ENCODE assay signal across 9 mouse cellular contexts in the genomic region with DNA sequence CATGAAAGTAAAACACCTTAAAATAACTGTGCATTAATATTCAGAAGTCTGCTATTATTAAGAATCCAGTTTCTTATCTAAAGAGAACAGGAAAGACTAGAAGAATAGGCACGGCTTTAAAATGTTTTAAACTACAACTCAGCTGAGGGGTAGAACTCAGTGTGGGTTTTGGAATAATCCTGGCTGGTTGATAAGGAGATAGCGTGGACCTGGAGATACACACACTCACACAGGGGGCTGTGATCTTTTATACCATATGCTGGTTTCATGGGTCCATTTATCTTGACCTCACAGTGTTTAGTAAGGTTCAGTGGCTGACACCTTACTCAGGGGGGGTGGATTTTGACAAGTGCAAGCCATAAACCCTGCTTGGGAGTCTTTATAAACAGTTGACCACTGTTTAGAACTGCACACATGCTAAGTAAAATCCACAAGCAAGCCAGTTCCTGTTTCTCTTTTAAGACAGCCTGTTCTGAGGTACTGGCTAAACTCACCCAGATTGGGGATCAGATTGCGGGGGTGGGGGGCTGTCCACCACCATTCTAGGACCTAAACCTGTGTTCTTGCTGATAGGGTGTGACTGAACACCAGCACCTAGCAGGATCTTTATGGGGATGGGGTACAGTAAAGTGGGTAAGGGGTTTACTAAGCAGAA. TPM values are rescaled to one million over a fixed set of nuclear protein-coding genes. Genes with fewer than 3 reads are reported as not detected.
DNase-seq lines count a peak whose midpoint lies in the region; ATAC-seq and TF ChIP-seq lines count a peak whose summit lies in the region.
"Had no signal": no experiment of that assay in that cellular context is flagged by ENCODE, and none has a peak within 500 bp of the region (broad histone marks: within the 10 kb centered on the region; RNA-seq: fewer than 3 reads in every experiment).

No protein-coding gene starts in this region.

- no peak for DNase-seq in heart, embryonic 10.5 days (ENCODE audit: low spot score)
- no peak for DNase-seq in heart, adult 8-10 months (ENCODE audit: low spot score)
- DNase-seq in CH12.LX (ENCODE audit: extremely low read depth) (no peak), adipocyte (ENCODE audit: low spot score) (no peak)
- DNase-seq in heart, postnatal 0 days (ENCODE audit: low spot score) = no peak
- DNase-seq in left cerebral cortex, adult 11 months (ENCODE audit: low spot score) = no peak
- no peak for DNase-seq in left cerebral cortex, postnatal 14 days (ENCODE audit: low spot score in 2 of 2)

- H3K4me2 ChIP-seq in CH12.LX (ENCODE audit: insufficient read depth, low read depth, poor library complexity, severe bottlenecking) = peak overlapping the region; percentile 86
- H3K4me2 ChIP-seq in heart, postnatal 0 days (ENCODE audit: low read depth, low read length) = peak overlapping the region; percentile 93

- no peak for TF ChIP-seq RAD21 in CH12.LX (IDR thresholded peaks at IDR 0.05; ENCODE audit: low read depth, low read length)

- peak overlapping the region; percentile 93 for H3K27ac ChIP-seq in heart, embryonic 10.5 days
- no peak overlapping the region for H3K27ac ChIP-seq in CH12.LX (ENCODE audit: insufficient read depth, low read depth)
- peak overlapping the region; percentile 85 for H3K27ac ChIP-seq in heart, postnatal 0 days (ENCODE audit: low read depth)

- peaks cover 10% of the 10 kb centered on the region; the same call in 1 of the 2 replicates for H3K4me1 ChIP-seq in heart, embryonic 10.5 days
- H3K4me1 ChIP-seq in CH12.LX (ENCODE audit: control insufficient read depth in 1 of 2, insufficient read depth in 2 of 2) = peaks cover 8 to 51% of the 10 kb centered on the region in 2 experiments
- peaks cover 7% of the 10 kb centered on the region for H3K4me1 ChIP-seq in heart, postnatal 0 days (ENCODE audit: control insufficient read depth, insufficient read depth)

- dilution Hi-C loops in CH12.LX (cut with MboI; ENCODE audit: extremely low pct_ligation_motif_present, extremely low pct_unique_long_range_greater_than_20kb, low sequenced_read_pairs) = no loop called here

- TF ChIP-seq EP300 in CH12.LX (IDR thresholded peaks at IDR 0.05; ENCODE audit: low read length) = no peak
- no peak for TF ChIP-seq EP300 in heart, postnatal 0 days (IDR thresholded peaks at IDR 0.05; ENCODE audit: low read depth)

- in situ Hi-C loops in CH12.LX (cut with MboI; ENCODE audit: low pct_ligation_motif_present, low pct_unique_long_range_greater_than_20kb, low sequenced_read_pairs) = no loop called here

- TF ChIP-seq CTCF in CH12.LX (conservative IDR thresholded peaks at IDR 0.05 in 1 of 2, IDR thresholded peaks at IDR 0.05 in 1 of 2; ENCODE audit: low read depth in 2 of 2, low read length in 2 of 2) = no peak
- no peak for TF ChIP-seq CTCF in heart, postnatal 0 days (IDR thresholded peaks at IDR 0.05; ENCODE audit: low read depth)

- intact Hi-C loops in left cerebral cortex, postnatal 14 days (cut with DNase I) = loop anchor here (2.0 kb wide), 1 partner anchor 67 kb away; the partner anchor contains the start of gene Ddi2

- no peak for ATAC-seq in heart, postnatal 0 days (ENCODE audit: insufficient read depth, low read depth)
- 0 out of 2 replicates have a peak, but pooled peaks have one; percentile 4 for ATAC-seq in megakaryocyte progenitor cell, adult 5-6 weeks (replicated peaks; ENCODE audit: poor library complexity)

- no peaks in the 10 kb centered on the region for H3K27me3 ChIP-seq in heart, embryonic 10.5 days (ENCODE audit: insufficient read depth, poor library complexity, severe bottlenecking)
- no peaks in the 10 kb centered on the region for H3K27me3 ChIP-seq in CH12.LX (replicated peaks)
- H3K27me3 ChIP-seq in heart, postnatal 0 days (ENCODE audit: control insufficient read depth, insufficient read depth, low read length) = no peaks in the 10 kb centered on the region

- H3K4me3 ChIP-seq in heart, embryonic 10.5 days = peak overlapping the region; percentile 87
- H3K4me3 ChIP-seq in CH12.LX (replicated peaks in 1 of 3; ENCODE audit: low read depth in 2 of 3, low read length in 2 of 3, poor library complexity in 1 of 3) = peak overlapping the region; percentile 70 to 81 (median 71)
- peak overlapping the region; percentile 99 for H3K4me3 ChIP-seq in heart, postnatal 0 days (ENCODE audit: low read depth, low read length)

- H3K9ac ChIP-seq in CH12.LX (ENCODE audit: insufficient read depth, low read depth) = peak overlapping the region; percentile 78
- H3K9ac ChIP-seq in heart, postnatal 0 days (replicated peaks; ENCODE audit: low read depth, low read length) = peak overlapping the region; percentile 93

- H3K9me3 ChIP-seq in heart, embryonic 10.5 days = no peaks in the 10 kb centered on the region
- no peaks in the 10 kb centered on the region for H3K9me3 ChIP-seq in CH12.LX (replicated peaks; ENCODE audit: low read length)
- no peaks in the 10 kb centered on the region for H3K9me3 ChIP-seq in heart, postnatal 0 days (replicated peaks; ENCODE audit: control insufficient read depth, low read length)

- TF ChIP-seq POLR2A in CH12.LX (IDR thresholded peaks at IDR 0.05; ENCODE audit: low read depth, low read length) = no peak

- 42% methylated on average over 3 of the region's 3 CpGs for WGBS in heart, embryonic 10.5 days
- 41% methylated on average over 3 of the region's 3 CpGs for WGBS in heart, postnatal 0 days

- H3K36me3 ChIP-seq in heart, embryonic 10.5 days = peaks cover 33% of the 10 kb centered on the region
- peaks cover 13 to 26% of the 10 kb centered on the region in 2 experiments for H3K36me3 ChIP-seq in CH12.LX (replicated peaks in 1 of 2; ENCODE audit: control insufficient read depth in 1 of 2, insufficient read depth in 1 of 2, low read length in 1 of 2)
- peaks cover 24% of the 10 kb centered on the region for H3K36me3 ChIP-seq in heart, postnatal 0 days (replicated peaks; ENCODE audit: control insufficient read depth, insufficient read depth, low read length)

- no peaks in the 10 kb centered on the region for H3K79me2 ChIP-seq in CH12.LX (replicated peaks; ENCODE audit: control insufficient read depth, extremely low read depth, insufficient read depth, poor library complexity, severe bottlenecking)

RNA-seq across cellular contexts. Expression of gene Dnajc16, which starts 1.0 kb away (rescaled TPM):
- 5.0 and 5.4 TPM in 2 replicates for polyA plus RNA-seq in heart, embryonic 10.5 days (2016; fragmentation: Nextera tagmentation; extraction: Ambion mirVana)
- 10 to 100 TPM; 23.2 to 28.7 (median 25.0) TPM for total RNA-seq in heart, adult 8-10 months (2022)
- total RNA-seq in CH12.LX (2012; rRNA removed) = 3.9 and 5.9 TPM in 2 replicates
- 3.1 and 3.8 TPM in 2 replicates for total RNA-seq in CH12.LX (2014; rRNA removed)
- 6.7 and 7.4 TPM in 2 replicates for polyA plus RNA-seq in CH12.LX (2012; ENCODE audit: insufficient read length, low read depth)
- 10.2 and 12.3 TPM in 2 replicates for total RNA-seq in heart, postnatal 0 days (2014; rRNA removed; ENCODE audit: low replicate concordance)
- 3.7 and 4.5 TPM in 2 replicates for polyA plus RNA-seq in heart, postnatal 0 days (2015; fragmentation: Nextera tagmentation; extraction: Ambion mirVana)
- total RNA-seq in megakaryocyte progenitor cell, adult 5-6 weeks (2015) = 4.8 and 6.5 TPM in 2 replicates
- total RNA-seq in megakaryocyte progenitor cell, adult 5-6 weeks (2017) = 5.9 and 6.4 TPM in 2 replicates
- total RNA-seq in left cerebral cortex, postnatal 14 days (2021) = 10 to 100 TPM; 30.5 to 30.7 TPM

RNA-seq across cellular contexts. Expression of gene Casp9, which starts 3.7 kb away (rescaled TPM):
- polyA plus RNA-seq in heart, embryonic 10.5 days (2016; fragmentation: Nextera tagmentation; extraction: Ambion mirVana) = 21.4 and 22.5 TPM in 2 replicates
- total RNA-seq in heart, adult 8-10 months (2022) = 10 to 100 TPM in 2 of 4 experiments, 1 to 10 TPM in 2; 7.9 to 10.7 (median 10.0) TPM
- 11.3 and 15.3 TPM in 2 replicates for total RNA-seq in CH12.LX (2012; rRNA removed)
- total RNA-seq in CH12.LX (2014; rRNA removed) = 3.7 and 5.2 TPM in 2 replicates
- polyA plus RNA-seq in CH12.LX (2012; ENCODE audit: insufficient read length, low read depth) = 14.5 and 15.1 TPM in 2 replicates
- total RNA-seq in heart, postnatal 0 days (2014; rRNA removed; ENCODE audit: low replicate concordance) = 26.0 and 26.2 TPM in 2 replicates
- polyA plus RNA-seq in heart, postnatal 0 days (2015; fragmentation: Nextera tagmentation; extraction: Ambion mirVana) = 11.9 and 12.8 TPM in 2 replicates
- 5.8 and 6.4 TPM in 2 replicates for total RNA-seq in megakaryocyte progenitor cell, adult 5-6 weeks (2015)
- total RNA-seq in megakaryocyte progenitor cell, adult 5-6 weeks (2017) = 8.1 and 9.3 TPM in 2 replicates
- 10 to 100 TPM; 19.4 to 21.8 TPM for total RNA-seq in left cerebral cortex, postnatal 14 days (2021)

RNA-seq across cellular contexts. Expression of gene Cela2a, which starts 36.3 kb away (rescaled TPM):
- polyA plus RNA-seq in heart, embryonic 10.5 days (2016; fragmentation: Nextera tagmentation; extraction: Ambion mirVana) = not detected in 2 replicates
- total RNA-seq in heart, adult 8-10 months (2022) = 1 to 10 TPM in 1 of 4 experiments, not detected in 3; 1.0 TPM
- 1.0 and 2.6 TPM in 2 replicates for total RNA-seq in CH12.LX (2012; rRNA removed)
- 0.23 and 0.30 TPM in 2 replicates for total RNA-seq in CH12.LX (2014; rRNA removed)
- polyA plus RNA-seq in CH12.LX (2012; ENCODE audit: insufficient read length, low read depth) = 0.30 and 0.43 TPM in 2 replicates
- total RNA-seq in heart, postnatal 0 days (2014; rRNA removed; ENCODE audit: low replicate concordance) = 2.1 TPM in 1 of 2 replicates, not detected in the other
- polyA plus RNA-seq in heart, postnatal 0 days (2015; fragmentation: Nextera tagmentation; extraction: Ambion mirVana) = 0.20 and 0.21 TPM in 2 replicates
- total RNA-seq in megakaryocyte progenitor cell, adult 5-6 weeks (2015) = not detected in 2 replicates
- total RNA-seq in megakaryocyte progenitor cell, adult 5-6 weeks (2017) = not detected in 2 replicates
- not detected for total RNA-seq in left cerebral cortex, postnatal 14 days (2021)
- total RNA-seq: layer of hippocampus, adult 8-10 months had no signal

RNA-seq across cellular contexts. Expression of gene Agmat, which starts 43.2 kb away (rescaled TPM):
- polyA plus RNA-seq in heart, embryonic 10.5 days (2016; fragmentation: Nextera tagmentation; extraction: Ambion mirVana) = 1.2 and 3.5 TPM in 2 replicates
- under 1 TPM in 3 of 4 experiments, not detected in 1; 0.44 to 0.66 (median 0.63) TPM for total RNA-seq in heart, adult 8-10 months (2022)
- total RNA-seq in CH12.LX (2012; rRNA removed) (not detected in 2 replicates), CH12.LX (2014; rRNA removed) (not detected in 2 replicates)
- polyA plus RNA-seq in CH12.LX (2012; ENCODE audit: insufficient read length, low read depth) = not detected in 2 replicates
- 1.5 TPM in 1 of 2 replicates, not detected in the other for total RNA-seq in heart, postnatal 0 days (2014; rRNA removed; ENCODE audit: low replicate concordance)
- 0.82 and 1.1 TPM in 2 replicates for polyA plus RNA-seq in heart, postnatal 0 days (2015; fragmentation: Nextera tagmentation; extraction: Ambion mirVana)
- total RNA-seq in megakaryocyte progenitor cell, adult 5-6 weeks (2015) = not detected in 2 replicates
- total RNA-seq in megakaryocyte progenitor cell, adult 5-6 weeks (2017) = not detected in 2 replicates
- total RNA-seq in left cerebral cortex, postnatal 14 days (2021) = under 1 TPM in 1 of 2 experiments, not detected in 1; 0.40 TPM
- total RNA-seq: layer of hippocampus, adult 8-10 months had no signal

RNA-seq across cellular contexts. Expression of gene Ctrc, which starts 56.5 kb away (rescaled TPM):
- not detected in 2 replicates for polyA plus RNA-seq in heart, embryonic 10.5 days (2016; fragmentation: Nextera tagmentation; extraction: Ambion mirVana)
- total RNA-seq in heart, adult 8-10 months (2022) = not detected
- total RNA-seq in CH12.LX (2012; rRNA removed) = not detected in 2 replicates
- total RNA-seq in CH12.LX (2014; rRNA removed) = not detected in 2 replicates
- polyA plus RNA-seq in CH12.LX (2012; ENCODE audit: insufficient read length, low read depth) = not detected in 2 replicates
- not detected in 2 replicates for total RNA-seq in heart, postnatal 0 days (2014; rRNA removed; ENCODE audit: low replicate concordance)
- not detected in 2 replicates for polyA plus RNA-seq in heart, postnatal 0 days (2015; fragmentation: Nextera tagmentation; extraction: Ambion mirVana)
- not detected in 2 replicates for total RNA-seq in megakaryocyte progenitor cell, adult 5-6 weeks (2015)
- total RNA-seq in megakaryocyte progenitor cell, adult 5-6 weeks (2017) = not detected in 2 replicates
- total RNA-seq in left cerebral cortex, postnatal 14 days (2021) = not detected
- total RNA-seq: layer of hippocampus, adult 8-10 months had no signal
